Mouse (Mus musculus): ENCODE measurements around the gene Smg6. TPM values are rescaled to one million over a fixed set of nuclear protein-coding genes. Genes with fewer than 3 reads are reported as not detected.
"Not testable (repeated sequence)": the region's sequence is repeated elsewhere in the genome, so short reads cannot be mapped to it uniquely, and the experiment has no call there.

The Smg6 gene
- total RNA-seq, 2 experiments from 2014 or later: 11.9 to 12.4 TPM

DNA sequence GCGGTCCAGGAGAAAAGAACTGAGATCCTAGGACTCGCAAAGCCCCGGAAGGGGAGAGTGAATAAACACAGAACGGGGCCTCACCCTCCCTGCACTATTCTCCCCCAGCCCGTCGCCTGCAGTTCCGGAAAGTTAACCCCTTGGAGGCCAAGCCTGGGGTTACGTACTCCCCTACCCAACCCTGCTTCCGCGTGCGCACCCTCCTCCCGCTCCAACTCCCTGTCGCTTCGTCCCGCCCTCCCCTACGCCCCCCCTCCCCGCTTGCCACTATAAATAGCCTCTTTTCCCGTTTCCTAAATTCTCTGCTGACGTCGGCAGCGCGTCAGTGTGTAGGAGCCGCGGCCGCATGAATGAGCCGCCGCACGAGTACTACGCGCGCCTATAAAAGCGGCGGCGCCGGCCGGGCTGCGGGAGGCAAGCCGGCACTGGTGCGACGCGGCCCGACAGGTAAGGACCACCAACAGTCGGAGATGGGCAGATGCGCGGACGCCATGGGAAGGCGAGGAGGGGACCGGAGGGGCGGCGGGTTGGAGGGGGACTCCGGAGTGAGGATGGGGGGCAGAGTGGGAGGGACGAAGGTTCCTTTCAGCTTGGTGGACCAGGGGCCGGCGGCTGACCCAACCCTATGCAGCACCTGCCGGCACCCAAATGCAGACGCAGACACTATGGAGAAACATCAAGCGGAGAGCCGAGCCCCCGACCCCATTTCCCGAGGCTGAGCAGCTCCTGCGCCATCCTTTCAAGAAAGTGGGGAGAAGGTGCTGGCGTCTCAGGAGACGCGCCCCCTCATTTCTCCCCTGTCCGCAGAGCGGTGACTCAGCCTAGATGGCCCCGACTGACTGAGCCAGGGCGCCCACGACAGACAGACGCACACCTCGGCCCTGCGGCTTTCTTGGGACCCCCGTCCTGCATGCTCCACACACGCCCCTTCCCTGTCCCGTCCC is 246.8 kb downstream of the Smg6 start:
- peak overlapping the region; percentile 81 for H3K4me3 ChIP-seq
- TF ChIP-seq CTCF (IDR thresholded peaks at IDR 0.05): no peak
- peak; percentile 38 for DNase-seq
- intact Hi-C loops (cut with DNase I): no loop called here
- H3K27ac ChIP-seq: peak overlapping the region; percentile 16; the same call in 1 of the 2 replicates

DNA sequence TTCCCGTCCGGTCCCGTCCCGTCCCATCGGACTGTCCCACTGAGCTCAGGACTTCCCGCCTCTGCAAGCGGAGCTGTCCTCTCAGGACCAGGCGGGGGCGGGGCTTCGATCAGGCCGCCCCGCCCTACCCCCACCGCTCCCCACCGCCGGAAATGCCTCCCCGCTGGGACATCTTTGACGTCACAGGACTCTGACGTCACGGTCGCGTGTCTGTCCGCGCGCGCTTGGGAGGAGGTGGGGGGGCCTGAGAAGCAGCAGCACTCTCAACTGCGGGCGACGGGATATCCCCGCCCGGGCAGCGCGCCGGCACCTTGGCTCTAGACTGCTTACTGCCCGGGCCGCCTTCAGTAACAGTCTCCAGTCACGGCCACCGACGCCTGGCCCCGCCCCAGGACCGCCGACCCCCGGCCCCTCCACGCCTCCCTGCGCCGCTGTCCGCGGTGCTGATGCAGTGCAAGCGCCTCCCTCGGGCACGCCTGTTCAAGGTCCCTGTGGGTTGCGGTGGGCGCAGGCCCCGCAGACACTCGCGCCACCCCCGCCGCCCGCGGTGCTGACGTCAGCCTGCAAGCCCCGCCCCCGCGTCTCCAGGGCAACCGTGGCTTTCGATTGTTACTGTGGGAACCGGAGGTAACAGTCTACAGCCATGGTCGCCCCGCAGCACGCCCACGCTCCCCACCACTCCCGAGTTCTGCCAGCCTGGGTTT is 247.6 kb downstream of the Smg6 start:
- DNase-seq: peak; percentile 86
- TF ChIP-seq CTCF (IDR thresholded peaks at IDR 0.05): no peak
- Histone ChIP-seq H3K27ac (peak overlapping the region; percentile 46; the same call in 1 of the 2 replicates), H3K4me3 (peak overlapping the region; percentile 81)
- intact Hi-C loops (cut with DNase I): no loop called here

DNA sequence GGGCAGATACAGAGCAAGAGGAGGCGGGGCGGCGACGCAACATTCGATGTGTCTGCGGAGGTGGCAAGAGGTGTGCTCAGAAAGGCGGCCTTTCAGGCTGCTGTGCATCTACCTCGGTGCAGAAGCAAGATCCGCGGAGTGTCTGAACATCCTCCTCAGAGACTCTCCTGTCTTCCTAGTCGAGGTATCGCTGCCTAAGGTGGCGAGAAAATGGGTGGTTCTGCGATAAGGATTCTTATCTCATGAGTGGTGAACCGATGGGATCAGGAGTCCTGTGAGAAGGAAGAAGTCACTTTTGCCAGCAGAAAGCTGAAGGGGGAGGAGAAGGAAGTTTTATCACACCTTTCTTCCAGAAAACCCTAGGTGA is 248.2 kb downstream of the Smg6 start:
- Histone ChIP-seq H3K27ac (no peak overlapping the region), H3K4me3 (peak overlapping the region; percentile 81)
- intact Hi-C loops (cut with DNase I): no loop called here
- no peak for DNase-seq
- TF ChIP-seq CTCF (IDR thresholded peaks at IDR 0.05): no peak

DNA sequence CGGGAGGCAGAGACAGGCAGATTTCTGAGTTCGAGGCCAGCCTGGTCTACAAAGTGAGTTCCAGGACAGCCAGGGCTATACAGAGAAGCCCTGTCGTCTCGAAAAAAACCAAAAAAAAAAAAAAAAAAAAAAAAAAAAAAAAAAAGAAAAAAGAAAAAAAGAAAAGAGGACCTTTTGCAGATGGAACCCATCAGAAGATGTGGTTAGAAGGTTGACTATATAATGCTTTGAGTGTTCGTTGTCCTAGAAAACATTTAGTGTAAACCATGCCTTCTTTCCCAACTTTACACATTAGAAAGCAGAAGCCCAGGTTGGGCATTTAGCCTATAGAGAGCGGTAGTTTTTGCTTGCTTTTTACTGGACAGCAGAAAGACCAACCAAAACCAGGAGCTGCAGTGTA is 249.0 kb downstream of the Smg6 start:
- DNase-seq; H3K4me3 ChIP-seq; intact Hi-C loops (cut with DNase I): not testable (repeated sequence)

DNA sequence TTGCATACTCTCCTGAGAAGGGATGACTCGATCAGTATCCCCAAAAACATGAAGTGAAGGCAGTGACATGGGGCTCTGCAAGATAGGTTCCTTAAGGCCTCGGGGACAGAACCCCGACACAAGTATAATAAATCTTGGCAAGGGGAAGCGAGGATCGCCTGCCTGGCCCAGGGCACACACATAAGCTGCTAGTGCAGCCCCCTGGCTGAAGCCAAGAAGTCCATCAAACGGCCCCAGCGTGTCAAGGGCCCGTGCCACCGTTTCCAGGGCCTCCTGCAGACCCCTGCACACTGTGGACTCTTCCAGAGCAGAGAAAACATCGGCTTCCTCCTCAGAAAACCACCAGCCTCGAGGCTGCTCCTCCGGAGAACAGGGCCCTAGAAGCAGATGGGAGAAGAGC is 252.4 kb downstream of the Smg6 start:
- peak overlapping the region; percentile 87 for H3K27ac ChIP-seq

More for the DNA sequence above, 249.0 kb downstream of the Smg6 start:
- not testable (repeated sequence) for H3K27ac ChIP-seq

DNA sequence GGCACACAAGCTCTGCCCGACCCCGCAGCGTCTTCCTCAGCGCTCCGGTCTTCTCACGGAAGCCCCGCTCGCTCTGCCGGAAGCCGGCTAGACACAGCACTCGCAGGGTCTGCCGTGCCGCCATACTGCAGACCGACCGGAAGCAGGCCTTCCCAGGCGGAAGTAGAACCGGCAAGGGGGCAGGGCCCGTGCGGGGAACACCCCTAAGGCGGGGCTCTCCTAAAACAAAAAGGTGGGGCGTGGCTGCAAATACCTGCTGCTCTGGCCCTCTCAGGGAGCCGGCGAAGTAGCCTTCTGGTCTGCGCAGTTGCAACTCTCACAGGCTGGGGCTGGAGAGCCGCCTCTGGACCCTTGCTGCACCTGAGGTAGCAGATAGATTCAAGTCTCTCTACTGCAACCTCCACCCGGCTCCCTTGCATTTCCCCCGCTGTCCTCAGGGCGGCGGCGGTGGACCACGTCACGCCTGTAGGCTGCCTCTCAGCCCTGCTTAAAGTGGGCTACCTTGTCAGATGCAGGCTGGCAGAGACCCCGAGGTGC is 253.1 kb downstream of the Smg6 start, which contains the start of gene Ovca2:
Gene Ovca2, minus strand, starts transcription at position 164 of the 537 bp plus-strand sequence.
- intact Hi-C loops (cut with DNase I): loop anchor here (2.0 kb wide), 1 partner anchor 112 kb away; no protein-coding TSS in a partner anchor
- Histone ChIP-seq H3K4me3 (peak within 1 kb of the TSS; percentile 87), H3K27ac (peak within 1 kb of the TSS; percentile 87)
- no peak; the same call in 1 of the 2 replicates for TF ChIP-seq CTCF (IDR thresholded peaks at IDR 0.05)
- peak; percentile 91 for DNase-seq

More for the DNA sequence above, 252.4 kb downstream of the Smg6 start:
- DNase-seq: no peak
- intact Hi-C loops (cut with DNase I): loop anchor here (2.0 kb wide), 1 partner anchor 113 kb away; no protein-coding TSS in a partner anchor
- no peak for TF ChIP-seq CTCF (IDR thresholded peaks at IDR 0.05)
- peak overlapping the region; percentile 87 for H3K4me3 ChIP-seq

DNA sequence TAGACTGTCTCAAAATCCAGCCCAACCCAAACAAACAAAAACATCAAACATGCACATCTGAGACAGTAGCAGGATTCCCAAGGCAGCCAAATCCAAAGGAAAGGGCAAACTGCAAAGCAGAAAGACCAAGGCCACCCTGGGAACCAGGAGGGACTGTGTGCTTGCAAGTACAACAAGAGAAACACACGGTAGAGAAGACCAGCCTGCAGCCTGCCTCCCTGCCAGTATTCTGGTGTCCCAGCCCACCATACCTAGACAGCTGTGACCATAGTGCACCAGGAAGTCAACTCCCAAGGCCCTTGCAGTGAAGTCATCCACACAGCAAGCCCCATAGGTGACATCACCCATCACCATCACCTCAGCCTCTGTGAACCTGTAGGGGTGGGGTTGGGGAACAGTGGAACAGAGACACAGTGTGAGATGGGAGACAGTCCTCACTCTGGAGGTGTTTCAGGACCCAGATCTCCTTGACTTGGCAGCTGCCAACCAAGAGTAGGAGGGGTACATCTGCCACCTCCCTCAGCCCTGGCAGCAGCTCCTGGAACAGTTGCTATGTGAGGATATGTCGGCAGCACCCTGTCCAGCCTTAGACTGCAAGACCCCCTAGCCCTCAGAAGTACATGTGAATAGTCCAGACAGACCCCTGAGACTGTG is 258.4 kb downstream of the Smg6 start:
- no peak for DNase-seq
- no peak overlapping the region for H3K4me3 ChIP-seq
- intact Hi-C loops (cut with DNase I): no loop called here
- no peak for TF ChIP-seq CTCF (IDR thresholded peaks at IDR 0.05)
- no peak overlapping the region for H3K27ac ChIP-seq

DNA sequence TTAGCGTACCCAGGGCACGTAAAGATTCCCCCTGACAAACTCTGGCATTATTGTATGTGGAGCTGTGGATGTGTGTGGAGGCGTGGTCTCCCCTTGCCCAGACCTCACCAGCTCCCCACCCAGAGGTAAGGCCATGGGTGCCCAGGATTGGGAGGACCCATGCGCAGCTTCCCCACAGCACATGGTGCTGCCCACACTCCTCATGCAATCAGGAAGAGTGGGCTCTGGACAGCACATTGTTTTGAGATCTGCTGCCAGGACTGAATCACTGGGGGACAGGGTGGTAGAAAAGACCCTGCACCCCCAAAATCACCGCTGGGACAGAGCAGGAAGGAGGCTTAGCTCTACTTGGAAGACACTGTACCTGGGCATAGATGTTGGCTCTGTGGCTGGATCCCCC is 258.9 kb downstream of the Smg6 start:
- H3K27ac ChIP-seq: no peak overlapping the region

DNA sequence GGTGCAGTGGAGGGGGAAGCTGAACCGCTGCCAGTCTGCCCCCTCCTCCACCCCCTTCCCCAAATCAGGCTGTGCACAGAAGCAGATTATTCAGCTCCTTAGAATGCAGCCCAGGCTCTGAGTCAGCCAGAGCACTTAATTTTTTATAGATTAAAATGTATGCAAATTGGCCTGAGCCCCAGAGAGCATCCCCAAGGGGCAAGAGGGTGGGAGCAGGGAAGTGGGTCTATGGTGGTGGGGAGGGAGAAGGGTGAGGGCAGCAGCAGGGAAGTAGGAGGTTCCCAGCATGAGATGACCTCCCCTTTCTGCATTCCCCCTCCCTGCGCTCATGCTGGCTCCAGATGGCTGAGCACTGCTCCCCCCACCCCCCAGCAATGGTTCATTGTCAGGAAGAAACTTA is 259.4 kb downstream of the Smg6 start:
- intact Hi-C loops (cut with DNase I): no loop called here
- DNase-seq: no peak
- Histone ChIP-seq H3K4me3 (no peak overlapping the region), H3K27ac (no peak overlapping the region)
- TF ChIP-seq CTCF (IDR thresholded peaks at IDR 0.05): no peak

More for the DNA sequence above, 258.9 kb downstream of the Smg6 start:
- H3K4me3 ChIP-seq: no peak overlapping the region
- TF ChIP-seq CTCF (IDR thresholded peaks at IDR 0.05): no peak
- no peak for DNase-seq
- intact Hi-C loops (cut with DNase I): no loop called here

DNA sequence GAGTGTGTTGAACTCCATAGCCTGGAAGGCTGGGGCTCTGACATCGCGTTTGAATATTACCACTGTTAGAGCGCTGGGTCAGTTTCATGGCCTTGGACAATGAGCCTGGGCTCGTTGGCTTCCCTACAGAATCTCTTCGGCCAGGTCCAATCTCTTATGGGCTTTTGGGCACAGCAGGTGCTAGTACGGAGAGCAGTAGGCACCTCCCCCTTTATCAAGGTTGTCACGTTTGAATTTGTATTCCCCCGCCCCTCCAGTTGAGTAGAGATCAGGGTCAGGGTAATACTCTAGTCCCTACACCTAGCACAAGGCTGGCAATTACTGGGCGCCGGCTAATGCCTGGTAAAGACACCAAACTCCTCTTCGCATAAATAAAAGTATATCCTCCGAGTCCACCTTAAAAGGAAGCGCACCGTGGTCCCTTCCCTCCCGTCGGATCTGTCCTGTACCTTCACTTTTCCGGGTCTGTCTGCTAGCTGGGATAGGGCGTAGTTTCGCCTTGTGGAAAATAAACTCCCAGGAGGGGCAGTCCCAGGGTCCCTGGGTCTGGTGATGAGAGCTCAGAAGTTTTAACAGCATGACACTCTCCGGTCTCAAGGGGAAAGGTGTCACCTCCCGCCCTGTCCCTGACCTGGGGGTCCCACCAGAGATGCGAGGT is 264.2 kb downstream of the Smg6 start:
- intact Hi-C loops (cut with DNase I): no loop called here
- DNase-seq: no peak
- peak overlapping the region; percentile 82 for H3K27ac ChIP-seq
- TF ChIP-seq CTCF (IDR thresholded peaks at IDR 0.05): no peak
- peak overlapping the region; percentile 90 for H3K4me3 ChIP-seq

DNA sequence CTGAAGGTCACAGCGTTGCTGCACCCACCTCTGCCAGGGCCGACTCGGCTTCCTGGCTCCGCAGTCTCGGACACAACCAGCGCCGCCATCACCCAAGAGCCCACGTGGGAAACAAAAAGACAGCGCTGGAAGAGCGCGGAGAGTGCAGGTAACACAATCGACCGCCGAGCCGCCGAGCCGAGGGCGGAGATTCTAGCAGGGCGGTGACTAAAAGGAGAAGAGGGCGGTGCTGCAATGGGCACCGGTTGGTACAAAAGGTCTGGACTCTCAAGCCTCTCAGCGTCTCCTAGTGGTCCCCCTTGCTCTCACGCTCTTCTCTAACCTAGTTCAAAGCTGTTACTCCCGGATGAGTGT is 264.7 kb downstream of the Smg6 start:
- intact Hi-C loops (cut with DNase I): no loop called here
- Histone ChIP-seq H3K27ac (peak overlapping the region; percentile 82), H3K4me3 (peak overlapping the region; percentile 90)
- TF ChIP-seq CTCF (IDR thresholded peaks at IDR 0.05): peak; percentile 34; the same call in 1 of the 2 replicates
- DNase-seq: peak; percentile 87

All from gastrocnemius, adult 2 months (tissue).